Mouse (Mus musculus): ENCODE data around the gene Limch1. TPM values are rescaled to one million over a fixed set of nuclear protein-coding genes. Genes with fewer than 3 reads are reported as not detected.

Limch1 gene
- 1.0 and 1.3 TPM in 2 replicates for polyA plus RNA-seq (2012; rRNA removed)

GRCm38 (mm10) chr5:66745390-66745995 lies at the start of gene Limch1:
Limch1 (plus strand) TSS chr5:66745827.

DNA sequence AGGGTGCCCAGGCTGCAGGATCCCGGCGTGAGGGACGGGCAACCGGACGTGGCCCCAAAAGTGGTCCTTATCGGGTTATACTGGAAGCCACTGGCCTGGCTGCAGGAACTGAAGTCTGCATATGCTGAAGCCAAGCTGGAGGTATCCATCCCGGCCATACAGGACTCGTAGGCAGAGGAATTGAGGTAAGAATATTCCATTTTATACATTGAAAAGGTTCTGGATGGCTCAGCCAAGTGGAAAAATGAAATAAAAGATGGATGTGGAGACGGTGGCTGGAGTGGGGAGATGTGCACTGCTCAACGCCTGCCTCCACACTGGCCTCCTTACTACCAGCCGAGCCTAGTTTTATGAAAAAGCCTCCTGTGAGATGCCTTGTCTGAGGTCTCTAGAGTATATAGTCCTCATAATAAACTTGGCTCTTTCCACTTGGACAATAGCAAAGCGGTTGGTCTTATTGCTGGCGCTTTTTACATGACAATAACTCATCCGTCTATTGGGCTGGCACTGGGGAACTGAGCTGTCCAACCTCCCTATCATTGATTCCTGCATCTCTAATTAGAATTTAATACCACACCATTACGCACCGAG lies 353.2 kb downstream of the Limch1 start, which contains the start of gene Phox2b:
Gene Phox2b (minus strand): TSS at position 569 of the 591 bp plus-strand sequence.

Other genes starting within 250 kb of the Limch1 start
- gene Apbb2, start 127.0 kb upstream of the Limch1 start, polyA plus RNA-seq (2012; rRNA removed) = 3.2 and 4.9 TPM in 2 replicates
- gene Uchl1, start 69.7 kb upstream of the Limch1 start, polyA plus RNA-seq (2012; rRNA removed) = 33.3 and 42.1 TPM in 2 replicates

Data from colon, adult 2 months (tissue).